12 mouse cellular contexts compared by ENCODE assay signal in the genomic region with DNA sequence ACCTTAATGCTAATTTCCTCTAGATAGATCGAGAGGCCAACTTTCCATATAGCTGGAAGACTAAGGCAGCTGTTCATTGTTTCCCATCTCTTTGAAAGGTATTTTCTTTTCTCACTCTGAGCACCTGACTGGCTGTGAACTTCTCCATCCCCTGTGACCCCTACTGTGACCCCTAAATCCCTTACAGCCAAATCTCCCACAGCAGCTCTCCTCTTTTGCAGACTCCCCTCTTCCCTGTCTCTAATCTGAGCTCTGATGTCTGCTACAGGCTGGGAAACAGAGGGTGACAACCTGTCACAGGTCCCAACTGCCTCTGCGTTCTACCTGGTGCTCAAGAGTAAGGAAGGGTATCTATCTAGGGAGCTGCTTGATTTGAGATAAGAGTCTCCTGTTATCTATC. TPM values are rescaled to one million over a fixed set of nuclear protein-coding genes. Genes with fewer than 3 reads are reported as not detected.
A peak's percentile ranks its signal among the peaks of the same experiment; 100 is the strongest.
DNase-seq lines count a peak whose midpoint lies in the region; ATAC-seq and TF ChIP-seq lines count a peak whose summit lies in the region.
"Had no signal": no experiment of that assay in that cellular context is flagged by ENCODE, and none has a peak within 500 bp of the region (broad histone marks: within the 10 kb centered on the region; RNA-seq: fewer than 3 reads in every experiment).

No protein-coding gene starts in this region.

- H3K9ac ChIP-seq in heart, embryonic 15.5 days = no peak overlapping the region
- peak overlapping the region; percentile 100 for H3K9ac ChIP-seq in embryonic facial prominence, embryonic 12.5 days
- peak overlapping the region; percentile 100 for H3K9ac ChIP-seq in limb, embryonic 14.5 days (ENCODE audit: low read depth, low read length, severe bottlenecking)

- no peaks in the 10 kb centered on the region for H3K36me3 ChIP-seq in heart, embryonic 15.5 days
- H3K36me3 ChIP-seq in embryonic facial prominence, embryonic 12.5 days = peaks cover 8% of the 10 kb centered on the region; the same call in 1 of the 2 replicates
- H3K36me3 ChIP-seq in limb, embryonic 14.5 days (ENCODE audit: control insufficient read depth, insufficient read depth, low read length) = peaks cover 40% of the 10 kb centered on the region

- no peak overlapping the region for H3K4me3 ChIP-seq in heart, embryonic 15.5 days
- H3K4me3 ChIP-seq in embryonic facial prominence, embryonic 12.5 days = peak overlapping the region; percentile 88
- H3K4me3 ChIP-seq in limb, embryonic 14.5 days (replicated peaks; ENCODE audit: low read length) = peak overlapping the region; percentile 84
- no peak overlapping the region for H3K4me3 ChIP-seq in lung, adult 2 months (replicated peaks; ENCODE audit: extremely low read depth, low read depth, low read length)

- no peak for TF ChIP-seq POLR2A in limb, embryonic 14.5 days (IDR thresholded peaks at IDR 0.05; ENCODE audit: borderline replicate concordance, extremely low read depth, insufficient read depth, insufficient read length)
- no peak for TF ChIP-seq POLR2A in lung, adult 2 months (IDR thresholded peaks at IDR 0.05; ENCODE audit: borderline replicate concordance, extremely low read depth, low read depth, low read length)

- DNase-seq in heart, adult 8-10 months (ENCODE audit: low spot score) = no peak
- peak; percentile 44 for DNase-seq in adipocyte (ENCODE audit: low spot score)
- no peak for DNase-seq in limb, embryonic 14.5 days (ENCODE audit: low spot score)
- no peak for DNase-seq in urinary bladder, postnatal 25 days (ENCODE audit: low spot score)
- DNase-seq in left cerebral cortex, adult 11 months (ENCODE audit: low spot score) = no peak
- no peak for DNase-seq in lung, adult 2 months
- DNase-seq: cerebellum, postnatal 25 days; kidney, postnatal 4 days; lung, postnatal 4 days had no signal

- peaks cover 48% of the 10 kb centered on the region for H3K27me3 ChIP-seq in heart, embryonic 15.5 days
- H3K27me3 ChIP-seq in embryonic facial prominence, embryonic 12.5 days = no peaks in the 10 kb centered on the region
- no peaks in the 10 kb centered on the region for H3K27me3 ChIP-seq in limb, embryonic 14.5 days (ENCODE audit: control insufficient read depth, insufficient read depth, low read length)

- H3K27ac ChIP-seq in heart, embryonic 15.5 days = no peak overlapping the region
- H3K27ac ChIP-seq in embryonic facial prominence, embryonic 12.5 days = peak overlapping the region; percentile 100
- peak overlapping the region; percentile 100 for H3K27ac ChIP-seq in limb, embryonic 14.5 days (replicated peaks; ENCODE audit: low read depth, low read length)

- TF ChIP-seq CTCF in lung, adult 2 months (IDR thresholded peaks at IDR 0.05; ENCODE audit: insufficient read depth, low read length) = no peak

- H3K4me1 ChIP-seq in heart, embryonic 15.5 days (replicated peaks) = peaks cover 27% of the 10 kb centered on the region
- peaks cover 10% of the 10 kb centered on the region; the same call in 1 of the 2 replicates for H3K4me1 ChIP-seq in embryonic facial prominence, embryonic 12.5 days
- H3K4me1 ChIP-seq in limb, embryonic 14.5 days (ENCODE audit: control insufficient read depth, insufficient read depth, low read length) = peaks cover 20% of the 10 kb centered on the region
- no peaks in the 10 kb centered on the region for H3K4me1 ChIP-seq in lung, adult 2 months (ENCODE audit: control insufficient read depth, insufficient read depth, low read length)

- H3K9me3 ChIP-seq in heart, embryonic 15.5 days (replicated peaks) = no peaks in the 10 kb centered on the region
- no peaks in the 10 kb centered on the region for H3K9me3 ChIP-seq in embryonic facial prominence, embryonic 12.5 days
- H3K9me3 ChIP-seq in limb, embryonic 14.5 days (ENCODE audit: control insufficient read depth, low read length) = no peaks in the 10 kb centered on the region

- WGBS in heart, embryonic 15.5 days = 49% methylated on average over 2 of the region's 2 CpGs
- 7% methylated on average over 2 of the region's 2 CpGs for WGBS in embryonic facial prominence, embryonic 12.5 days
- 15% methylated on average over 2 of the region's 2 CpGs for WGBS in limb, embryonic 14.5 days
- 40% methylated on average over 2 of the region's 2 CpGs for WGBS in lung, adult 2 months

- peak overlapping the region; percentile 94 for H3K4me2 ChIP-seq in heart, embryonic 15.5 days
- peak overlapping the region; percentile 58 for H3K4me2 ChIP-seq in embryonic facial prominence, embryonic 12.5 days (replicated peaks)
- H3K4me2 ChIP-seq in limb, embryonic 14.5 days (replicated peaks; ENCODE audit: low read depth, low read length, severe bottlenecking) = peak overlapping the region; percentile 79

- ATAC-seq in heart, embryonic 15.5 days (replicated peaks; ENCODE audit: insufficient number of reproducible peaks, insufficient read depth, low FRiP score, low read depth) = no peak
- ATAC-seq in embryonic facial prominence, embryonic 12.5 days (ENCODE audit: insufficient number of reproducible peaks, insufficient read depth, low FRiP score, low TSS enrichment) = no peak
- ATAC-seq in limb, embryonic 14.5 days (ENCODE audit: low FRiP score, low read depth) = no peak

RNA-seq across cellular contexts. Expression of gene Prrx1, which starts 4.0 kb away (rescaled TPM):
- 10.8 and 13.7 TPM in 2 replicates for polyA plus RNA-seq in heart, embryonic 15.5 days (2015; fragmentation: Nextera tagmentation; extraction: Ambion mirVana)
- 10 to 100 TPM; 29.1 to 33.6 (median 30.5) TPM for total RNA-seq in heart, adult 8-10 months (2022)
- 180 and 186 TPM in 2 replicates for polyA plus RNA-seq in embryonic facial prominence, embryonic 12.5 days (2016; fragmentation: Nextera tagmentation; extraction: Ambion mirVana)
- 122 and 123 TPM in 2 replicates for polyA plus RNA-seq in limb, embryonic 14.5 days (2012; rRNA removed)
- polyA plus RNA-seq in limb, embryonic 14.5 days (2014; fragmentation: Nextera tagmentation; extraction: Ambion mirVana) = 114 and 134 TPM in 2 replicates
- polyA plus RNA-seq in lung, adult 2 months (2012; rRNA removed) = 2.9 and 6.4 TPM in 2 replicates
- total RNA-seq: hematopoietic stem cell, adult 5-6 weeks had no signal

Comparison
In these comparisons a context has a peak if more than half of its experiments do, and no peak if none do; other contexts are left out.
1. H3K4me3 ChIP-seq: peak in embryonic facial prominence, embryonic 12.5 days (single experiment) and limb, embryonic 14.5 days (single experiment); none in heart, embryonic 15.5 days (single experiment) and lung, adult 2 months (single experiment).
2. Peak in every context shown above with its lines, with median percentiles within 50 percentile points of each other: H3K4me2 ChIP-seq.